Mouse (Mus musculus): Measurements from ENCODE around the gene Gm3327. TPM values are rescaled to one million over a fixed set of nuclear protein-coding genes. Genes with fewer than 3 reads are reported as not detected.
"Not testable (repeated sequence)": the region's sequence is repeated elsewhere in the genome, so short reads cannot be mapped to it uniquely, and the experiment has no call there.

Gm3327 gene
- not detected in 2 replicates for polyA plus RNA-seq (2012; rRNA removed)

DNA sequence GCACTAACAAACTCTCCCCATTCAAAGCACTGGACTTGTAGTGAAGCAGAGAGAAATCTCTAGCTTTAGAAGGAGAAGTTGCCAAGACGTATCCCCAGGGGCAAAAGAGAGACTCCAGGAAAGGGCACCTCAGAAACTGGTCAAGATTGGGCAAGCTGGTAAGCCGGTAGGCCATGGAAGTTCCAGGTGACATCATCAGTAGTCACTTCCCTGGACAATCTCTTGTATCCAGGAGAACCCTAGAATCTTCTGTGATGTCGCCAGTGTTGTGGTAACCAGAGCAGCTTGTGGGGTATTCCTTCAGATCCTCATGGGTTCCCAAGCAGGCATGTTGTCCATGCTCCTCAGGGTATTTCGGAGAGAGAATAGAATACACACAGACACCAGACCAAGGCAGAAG lies at the start of gene Gm3327:
Gene Gm3327, plus strand, starts transcription at position 301 of the 400 bp plus-strand sequence.
- not testable (repeated sequence) for DNase-seq (ENCODE audit: extremely low spot score in 1 of 2, low spot score in 1 of 2)

DNA sequence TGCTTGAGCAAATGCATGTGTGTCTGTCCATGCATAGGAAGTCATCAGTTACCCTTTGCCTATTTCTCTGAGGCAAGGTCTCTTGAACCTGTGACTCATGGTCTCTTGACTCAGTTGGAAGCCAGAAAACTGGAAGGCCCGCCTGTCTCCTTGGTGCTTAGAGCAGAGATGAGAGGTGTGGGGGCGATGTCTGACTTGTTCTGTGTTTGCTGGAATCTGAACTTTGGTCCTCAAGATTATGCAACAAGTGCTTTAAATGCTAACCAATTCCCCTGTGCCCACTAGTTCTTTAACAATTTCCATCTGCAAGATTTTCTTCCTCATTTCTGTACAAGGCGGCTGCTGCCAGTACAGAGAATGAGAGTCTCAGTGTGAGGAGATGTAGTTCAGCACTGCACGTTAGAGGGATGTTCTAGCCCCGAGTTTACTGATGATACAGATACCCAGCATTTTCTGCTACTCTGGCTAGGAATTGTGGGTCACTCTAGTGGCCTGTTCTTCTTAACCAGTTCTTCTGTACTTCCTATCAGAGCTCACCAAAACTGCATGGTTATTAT lies 45.8 kb upstream of the Gm3327 start:
- DNase-seq (ENCODE audit: extremely low spot score in 1 of 2, low spot score in 1 of 2) = not testable (repeated sequence)

DNA sequence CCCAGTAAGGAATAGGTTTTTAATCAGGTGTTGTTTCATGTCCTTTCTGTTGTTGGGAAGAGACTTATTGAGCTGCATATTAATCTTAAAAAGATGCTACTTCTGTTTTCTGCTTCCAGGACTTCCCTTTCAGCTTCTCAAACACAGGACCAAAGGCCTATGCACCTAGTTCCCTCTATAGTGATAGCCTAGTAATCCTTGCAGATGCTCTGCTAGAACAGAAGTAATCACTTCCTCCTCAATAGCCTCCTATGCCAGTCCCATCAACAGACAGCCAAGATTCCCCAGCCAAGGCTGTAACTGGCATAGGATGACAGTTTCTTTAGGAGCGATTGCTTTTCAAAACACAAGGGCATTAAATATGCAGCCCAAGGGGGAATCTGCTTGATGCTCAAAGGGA lies 37.1 kb upstream of the Gm3327 start:
- not testable (repeated sequence) for DNase-seq (ENCODE audit: extremely low spot score in 1 of 2, low spot score in 1 of 2)

DNA sequence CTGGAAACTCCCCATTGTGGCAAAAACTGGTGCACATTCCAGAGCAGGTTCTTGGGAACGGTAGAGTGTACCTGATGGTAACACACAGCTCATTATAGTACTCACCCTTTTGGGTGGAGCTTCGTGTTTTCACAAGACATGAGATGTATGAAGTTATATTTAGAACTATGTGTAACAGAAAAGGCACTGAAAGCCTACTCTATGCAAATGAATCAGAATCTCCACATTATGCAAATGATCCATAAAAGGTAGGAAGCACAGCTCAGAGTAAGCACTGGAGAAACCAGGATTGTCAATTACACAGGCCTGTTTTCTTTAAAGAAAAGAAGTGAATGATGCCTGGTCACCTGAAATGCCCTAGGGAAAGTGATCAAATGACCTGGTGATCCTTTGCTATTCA lies 36.1 kb upstream of the Gm3327 start:
- DNase-seq (ENCODE audit: extremely low spot score in 1 of 2, low spot score in 1 of 2) = not testable (repeated sequence)

DNA sequence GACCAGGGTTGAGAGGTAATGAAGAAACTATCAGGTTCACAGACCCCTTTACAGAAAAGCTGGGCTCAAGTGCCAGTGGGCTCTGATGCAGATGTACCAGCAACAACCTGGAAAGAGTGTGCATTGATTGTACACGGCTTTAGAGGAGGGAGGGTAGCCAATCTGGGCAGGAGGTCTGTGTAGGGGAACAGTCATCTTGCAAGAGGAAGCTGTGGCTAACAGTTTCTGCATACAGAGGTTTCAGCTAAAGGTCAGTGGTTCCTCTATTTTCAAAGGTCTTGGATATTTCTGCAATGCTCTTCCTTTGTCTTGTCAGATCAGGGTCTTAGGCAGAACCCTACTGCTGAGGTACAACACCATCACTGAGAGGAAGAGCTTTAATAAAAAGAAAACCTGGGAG lies 32.1 kb upstream of the Gm3327 start:
- not testable (repeated sequence) for DNase-seq (ENCODE audit: extremely low spot score in 1 of 2, low spot score in 1 of 2)

DNA sequence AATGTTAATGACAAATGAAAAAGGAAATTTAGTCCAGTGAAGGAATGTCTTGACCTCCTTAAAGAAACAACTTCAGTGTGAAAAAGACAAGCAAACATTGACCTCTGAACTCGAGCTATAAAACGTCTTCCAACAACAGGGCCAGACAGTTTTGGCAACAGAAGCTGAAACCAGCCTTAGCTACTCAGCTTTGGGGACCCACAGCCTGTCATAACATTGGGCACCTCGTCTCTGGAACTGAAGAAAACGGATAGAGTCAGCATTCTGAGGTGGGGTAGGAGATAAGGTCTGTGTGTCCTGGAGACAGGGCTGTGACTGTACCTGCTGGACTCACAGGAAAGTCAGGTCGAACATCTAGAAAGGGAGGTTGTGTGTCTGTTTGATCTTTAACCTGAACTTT lies 29.2 kb upstream of the Gm3327 start:
- not testable (repeated sequence) for DNase-seq (ENCODE audit: extremely low spot score in 1 of 2, low spot score in 1 of 2)

DNA sequence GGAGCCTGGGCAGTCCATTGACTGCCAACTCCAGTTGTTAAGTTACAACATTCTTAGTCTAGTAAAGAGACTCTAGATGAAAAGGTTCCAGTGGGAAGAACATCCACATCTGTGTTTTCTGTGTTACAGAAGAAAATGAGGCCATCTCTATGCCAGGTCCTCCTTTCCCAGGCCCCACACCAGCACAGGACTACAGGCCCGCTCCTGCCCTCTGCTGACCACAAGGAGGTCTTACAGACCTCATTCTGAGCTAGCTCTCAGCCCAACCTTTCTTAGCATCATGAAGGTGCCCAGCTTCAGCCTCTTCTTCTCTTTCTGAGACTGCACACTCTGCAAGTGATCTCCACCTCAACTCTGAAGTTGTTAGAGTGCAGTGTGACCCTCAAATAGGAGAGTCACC lies 23.6 kb upstream of the Gm3327 start:
- DNase-seq (ENCODE audit: extremely low spot score in 1 of 2, low spot score in 1 of 2) = not testable (repeated sequence)

DNA sequence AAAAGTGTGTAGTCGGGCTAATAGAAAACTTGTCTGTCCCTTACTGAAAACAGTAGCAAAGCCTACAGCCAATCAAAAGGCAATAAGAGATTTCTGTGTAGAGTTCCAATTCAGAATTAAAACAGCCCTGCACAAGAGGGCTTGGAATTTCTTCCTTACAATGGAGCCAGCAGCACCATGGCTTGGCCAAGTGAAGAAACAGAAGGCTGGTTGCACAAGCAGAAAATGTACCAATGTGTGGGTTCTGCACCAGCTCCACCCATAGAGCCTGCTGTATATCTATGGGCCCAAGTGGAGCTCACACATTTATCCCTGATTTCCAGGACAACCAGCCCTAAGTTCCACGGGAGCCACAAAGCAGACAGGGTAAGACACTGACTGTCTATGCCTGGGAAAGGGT lies 21.3 kb upstream of the Gm3327 start, which contains the start of gene Ear2:
Gene Ear2, plus strand, starts transcription at position 301 of the 400 bp plus-strand sequence.
- not testable (repeated sequence) for DNase-seq (ENCODE audit: extremely low spot score in 1 of 2, low spot score in 1 of 2)

DNA sequence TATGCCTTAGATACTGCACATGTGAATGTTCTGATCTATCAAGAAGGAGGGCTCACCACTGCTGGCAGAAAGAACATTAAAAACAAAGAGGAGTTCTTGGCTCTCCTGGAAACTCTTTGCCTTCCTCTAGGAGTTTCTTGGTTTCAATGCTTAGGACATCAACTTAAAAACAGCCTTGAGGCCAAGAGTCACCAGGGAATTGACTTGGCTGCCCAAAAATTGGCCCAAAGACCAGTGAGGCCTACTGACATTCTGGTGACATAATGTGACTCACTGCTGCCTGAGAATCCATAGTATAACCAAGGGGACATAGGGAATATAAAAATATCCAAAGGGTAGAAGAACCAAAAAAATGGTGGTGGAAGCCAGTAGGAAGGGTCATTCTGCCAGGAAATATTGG lies 12.7 kb upstream of the Gm3327 start:
- no peak for DNase-seq (ENCODE audit: extremely low spot score in 1 of 2, low spot score in 1 of 2)

Other genes starting within 250 kb of the Gm3327 start
- 0.32 and 0.38 TPM in 2 replicates for gene Ear1, start 248.3 kb upstream of the Gm3327 start, polyA plus RNA-seq (2012; rRNA removed)
- not detected in 2 replicates for gene Ear10, start 200.3 kb upstream of the Gm3327 start, polyA plus RNA-seq (2012; rRNA removed)
- gene Gm8113, start 198.5 kb upstream of the Gm3327 start, polyA plus RNA-seq (2012; rRNA removed) = 1.2 and 1.6 TPM in 2 replicates
- gene Ang5, start 166.8 kb upstream of the Gm3327 start, polyA plus RNA-seq (2012; rRNA removed) = not detected in 2 replicates
- gene Ang6, start 121.6 kb upstream of the Gm3327 start, polyA plus RNA-seq (2012; rRNA removed) = not detected in 2 replicates
- 0.44 and 0.68 TPM in 2 replicates for gene Ear2, start 21.2 kb upstream of the Gm3327 start, polyA plus RNA-seq (2012; rRNA removed)
- gene Gm8212, start 73.8 kb downstream of the Gm3327 start, polyA plus RNA-seq (2012; rRNA removed) = not detected in 2 replicates
- not detected in 2 replicates for gene 4930503E14Rik, start 89.4 kb downstream of the Gm3327 start, polyA plus RNA-seq (2012; rRNA removed)
- gene Gm8220, start 161.7 kb downstream of the Gm3327 start, polyA plus RNA-seq (2012; rRNA removed) = not detected in 2 replicates
- not detected in 2 replicates for gene Gm5930, start 214.7 kb downstream of the Gm3327 start, polyA plus RNA-seq (2012; rRNA removed)
- not detected in 2 replicates for gene Gm8229, start 241.5 kb downstream of the Gm3327 start, polyA plus RNA-seq (2012; rRNA removed)